Mouse (Mus musculus): ENCODE data around the gene Ripor2.

DNA sequence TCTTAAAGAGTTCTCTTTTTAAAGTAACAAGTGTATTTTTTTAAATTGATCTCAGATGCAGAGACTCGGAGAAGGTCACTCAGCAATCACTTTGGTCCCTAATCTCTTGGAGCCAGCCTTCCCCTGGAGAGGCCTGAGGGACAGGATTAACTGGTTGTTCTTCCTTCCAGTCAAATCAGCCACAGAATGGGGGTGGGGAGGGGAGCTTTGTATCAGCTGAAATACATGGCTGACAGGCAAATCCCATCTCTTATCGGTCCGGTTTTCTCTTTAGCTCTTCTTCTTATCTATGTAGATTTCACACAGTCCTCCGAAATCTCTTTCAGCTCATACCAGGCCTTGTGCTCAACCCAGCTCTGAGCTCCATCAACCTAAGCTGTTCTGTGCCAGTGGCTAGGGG lies 48.4 kb downstream of the Ripor2 start:
- no peak for TF ChIP-seq CTCF (conservative IDR thresholded peaks at IDR 0.05; ENCODE audit: low read length)
- no peak for TF ChIP-seq NANOG (IDR thresholded peaks at IDR 0.05; ENCODE audit: borderline replicate concordance, low read length)
